Mouse (Mus musculus) heart, postnatal 36 days (tissue): Measurements from ENCODE around the gene Unc13a. TPM values are rescaled to one million over a fixed set of nuclear protein-coding genes. Genes with fewer than 3 reads are reported as not detected.
A peak's percentile ranks its signal among the peaks of the same experiment; 100 is the strongest.

Experiments
- DNase-seq, 2 experiments: peaks; one replicate each; pipeline ENCODE4 v3.0.0; 2021 to 2022
- intact Hi-C: fragments of 180-260 bp; cut with DNase I; formaldehyde crosslinking; loops from one replicate; pipeline ENCODE4 v1.15.1; 2025
- total RNA-seq, 2 experiments: library from RNA; stranded (reverse); gene quantifications; 2 replicates each; pipeline ENCODE4 v1.2.3; 2021

Gene Unc13a
- total RNA-seq, 2 experiments from 2014 or later = 0.49 to 0.64 TPM

DNA sequence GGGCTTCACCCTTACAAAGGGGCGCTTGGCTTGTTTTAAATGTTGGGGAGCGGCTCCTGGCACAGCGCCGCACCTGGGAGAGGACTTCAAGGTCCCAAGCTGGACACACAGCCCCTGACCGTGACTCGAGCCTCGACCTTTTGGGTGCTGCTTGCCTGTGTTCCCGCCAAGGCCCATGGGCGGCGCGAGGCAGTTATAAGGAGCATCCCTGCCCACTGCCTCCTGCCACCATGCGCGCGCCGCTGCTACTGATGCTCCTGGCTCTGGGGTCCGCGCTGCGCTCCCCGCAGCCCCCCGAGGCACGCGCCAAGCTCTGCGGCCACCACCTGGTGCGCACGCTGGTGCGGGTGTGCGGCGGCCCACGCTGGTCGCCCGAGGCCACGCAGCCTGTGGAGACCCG lies 17.5 kb upstream of the Unc13a start, which contains the start of gene Insl3:
TSS of gene Insl3 (plus strand) at position 187 of the 400 bp plus-strand sequence.
- intact Hi-C loops = no loop called here
- DNase-seq = no peak

DNA sequence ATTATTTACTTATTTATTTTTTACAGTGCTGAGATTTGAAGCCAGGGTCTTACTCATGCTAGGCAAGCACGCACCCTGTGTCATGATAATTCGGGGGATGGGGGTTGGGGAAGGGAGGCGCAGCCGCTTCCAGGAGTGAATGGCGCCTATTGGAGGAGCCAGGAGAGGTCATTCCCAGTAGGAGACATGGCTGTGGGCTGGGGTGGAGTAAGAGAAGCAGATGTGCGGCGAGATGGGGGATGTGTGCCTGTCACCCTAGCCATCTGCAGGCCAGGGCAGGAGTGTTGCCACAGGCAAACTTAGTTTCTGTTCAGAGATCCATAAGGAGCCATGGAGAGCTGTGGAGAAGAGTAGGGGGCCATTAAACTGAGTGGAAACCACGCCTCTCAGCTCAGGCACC lies 16.1 kb upstream of the Unc13a start:
- intact Hi-C loops = no loop called here
- no peak for DNase-seq

DNA sequence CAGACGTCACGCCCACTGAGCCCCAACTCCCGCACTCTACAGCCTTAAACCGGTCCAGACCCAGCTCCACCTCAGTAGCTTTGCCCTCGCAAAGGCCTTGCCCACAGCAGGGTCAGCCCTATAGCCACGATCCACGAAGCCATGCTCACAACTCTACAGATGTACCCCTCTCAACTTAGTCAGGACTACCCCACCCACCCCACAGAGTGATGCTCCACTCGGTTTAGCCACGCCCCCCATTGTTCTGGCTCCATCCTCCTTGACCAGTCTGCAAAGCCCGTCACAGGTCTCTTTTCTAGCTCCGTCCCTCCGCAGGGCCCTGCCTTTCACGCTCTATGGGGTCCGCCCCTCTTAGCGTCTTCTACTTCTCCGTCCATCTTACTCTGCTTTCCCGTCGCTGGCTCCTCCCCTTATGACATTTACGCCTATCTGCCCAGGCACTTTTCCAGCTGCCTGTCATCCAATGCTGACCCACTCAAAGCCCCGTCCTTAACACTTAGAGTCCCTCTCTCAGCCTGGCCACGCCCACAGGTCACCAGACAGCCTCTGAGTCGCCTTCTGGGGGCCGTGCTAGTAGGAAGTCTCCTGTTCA lies 14.7 kb upstream of the Unc13a start:
- DNase-seq = no peak
- intact Hi-C loops = no loop called here

DNA sequence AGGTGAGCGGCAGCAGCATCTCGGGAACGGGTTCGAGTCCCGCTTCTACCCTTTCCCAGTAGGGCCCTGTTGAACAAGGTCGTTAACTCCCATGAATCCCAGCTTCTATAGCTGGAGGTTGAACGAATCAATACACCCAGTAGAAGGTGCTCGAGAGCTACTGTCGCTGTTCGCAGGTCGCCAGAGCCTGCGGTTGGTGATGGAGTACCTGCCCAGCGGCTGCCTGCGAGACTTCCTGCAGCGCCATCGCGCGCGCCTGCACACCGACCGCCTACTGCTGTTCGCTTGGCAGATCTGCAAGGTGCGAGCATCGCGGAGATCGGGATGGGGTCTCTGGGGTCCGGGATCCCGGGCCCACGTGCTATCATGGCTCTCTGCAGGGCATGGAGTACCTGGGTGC lies 14.0 kb upstream of the Unc13a start:
- DNase-seq = no peak
- intact Hi-C loops = no loop called here

DNA sequence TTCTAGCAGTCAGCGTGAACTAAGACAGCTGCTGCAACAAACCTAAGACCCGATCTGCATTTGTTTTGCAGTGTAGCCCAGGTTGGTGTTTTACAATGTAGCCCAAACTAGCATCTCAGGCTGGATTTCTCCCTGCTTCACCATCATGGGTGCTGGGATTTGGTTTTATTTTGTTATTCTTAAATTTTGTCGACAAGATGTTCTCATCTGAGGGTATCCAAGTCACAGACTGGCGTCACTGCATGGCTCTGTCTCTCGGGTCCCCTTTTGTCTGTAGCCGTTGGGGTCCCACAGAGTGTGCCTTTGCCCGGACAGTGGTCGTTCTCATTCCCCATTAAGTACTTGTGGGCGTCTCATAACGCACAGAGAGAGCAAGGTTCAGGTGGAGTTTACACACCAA lies 13.1 kb upstream of the Unc13a start:
- no peak for DNase-seq
- intact Hi-C loops = no loop called here

DNA sequence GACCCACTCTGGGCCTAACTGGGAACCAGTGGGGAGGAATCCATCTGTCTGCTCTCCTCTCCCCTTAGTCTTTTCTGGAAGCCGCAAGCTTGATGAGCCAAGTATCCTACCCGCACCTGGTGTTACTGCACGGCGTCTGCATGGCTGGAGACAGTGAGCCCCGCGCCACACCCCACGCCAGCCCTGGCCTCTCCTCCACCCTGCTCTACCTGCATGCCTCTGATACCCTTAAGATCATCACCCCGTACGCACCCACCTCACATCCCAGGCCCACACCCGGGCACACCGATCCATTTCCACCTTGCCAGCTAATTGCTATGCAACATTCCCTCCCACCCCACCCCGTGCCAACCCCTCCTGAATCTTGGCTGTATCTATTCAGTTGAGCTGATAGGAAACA lies 11.3 kb upstream of the Unc13a start:
- intact Hi-C loops = no loop called here
- DNase-seq = no peak

DNA sequence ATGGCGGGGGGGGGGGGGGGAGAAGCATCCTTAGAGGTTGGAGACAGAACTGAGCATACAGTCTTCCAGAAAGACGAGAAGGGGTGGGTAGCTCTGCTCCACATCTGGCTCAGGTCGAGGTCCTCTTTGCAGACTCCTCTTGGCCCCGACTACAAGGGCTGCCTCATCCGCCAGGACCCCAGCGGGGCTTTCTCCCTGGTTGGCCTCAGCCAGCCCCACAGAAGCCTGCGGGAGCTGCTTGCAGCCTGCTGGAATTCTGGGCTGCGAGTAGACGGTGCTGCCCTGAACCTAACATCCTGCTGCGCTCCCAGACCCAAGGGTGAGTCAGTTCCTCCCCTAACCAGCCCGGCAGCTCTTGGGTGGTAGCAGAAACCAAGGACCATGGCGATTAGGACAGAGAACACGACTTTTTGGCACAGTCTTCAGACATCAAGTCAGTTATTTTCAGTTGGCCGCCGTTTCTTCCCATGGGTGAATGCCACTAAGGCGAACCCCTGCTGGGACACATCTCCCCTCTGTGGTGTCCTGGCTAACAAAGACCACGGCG lies 9.9 kb upstream of the Unc13a start:
- no peak for DNase-seq
- intact Hi-C loops = no loop called here

DNA sequence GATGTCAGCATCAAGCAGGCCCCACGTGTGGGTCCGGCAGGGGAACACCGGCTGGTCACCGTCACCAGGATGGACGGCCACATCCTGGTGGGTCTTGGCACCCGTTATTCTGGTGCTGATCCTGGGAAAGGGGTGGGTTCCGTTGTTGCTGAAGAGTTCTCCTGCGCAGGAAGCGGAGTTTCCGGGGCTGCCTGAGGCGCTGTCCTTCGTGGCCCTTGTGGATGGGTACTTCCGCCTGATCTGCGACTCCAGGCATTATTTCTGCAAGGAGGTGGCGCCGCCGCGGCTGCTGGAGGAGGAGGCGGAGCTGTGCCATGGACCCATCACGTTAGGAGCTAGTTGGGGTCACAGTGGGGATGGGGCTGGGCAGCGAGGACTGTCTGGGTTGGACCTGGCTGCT lies 8.9 kb upstream of the Unc13a start:
- no peak for DNase-seq
- intact Hi-C loops = no loop called here

DNA sequence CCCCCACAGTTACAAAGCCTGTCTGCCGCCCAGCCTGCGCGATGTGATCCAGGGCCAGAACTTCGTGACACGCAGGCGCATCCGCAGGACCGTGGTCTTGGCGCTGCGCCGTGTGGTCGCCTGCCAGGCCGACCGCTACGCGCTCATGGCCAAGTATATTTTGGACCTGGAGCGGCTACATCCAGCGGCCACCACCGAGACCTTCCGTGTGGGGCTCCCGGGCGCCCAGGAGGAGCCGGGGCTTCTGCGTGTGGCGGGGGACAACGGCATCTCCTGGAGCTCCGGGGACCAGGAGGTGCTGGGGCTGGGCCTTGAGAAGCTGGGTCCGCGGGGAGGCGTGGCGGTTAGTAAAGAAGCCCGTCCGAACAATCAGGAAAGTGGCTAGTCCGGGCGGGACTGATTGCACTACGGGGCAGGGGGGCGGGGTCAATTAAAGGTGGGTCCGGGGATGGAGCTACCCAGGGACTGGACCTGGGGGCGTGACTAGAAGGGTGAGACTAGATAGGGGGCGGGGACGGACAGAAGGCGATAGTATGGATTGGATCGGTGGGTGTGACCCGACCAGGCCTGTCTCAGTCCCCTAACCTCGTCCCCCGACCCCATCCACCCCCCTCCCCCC lies 8.1 kb upstream of the Unc13a start:
- peak; percentile 48 to 51 for DNase-seq
- intact Hi-C loops = no loop called here

DNA sequence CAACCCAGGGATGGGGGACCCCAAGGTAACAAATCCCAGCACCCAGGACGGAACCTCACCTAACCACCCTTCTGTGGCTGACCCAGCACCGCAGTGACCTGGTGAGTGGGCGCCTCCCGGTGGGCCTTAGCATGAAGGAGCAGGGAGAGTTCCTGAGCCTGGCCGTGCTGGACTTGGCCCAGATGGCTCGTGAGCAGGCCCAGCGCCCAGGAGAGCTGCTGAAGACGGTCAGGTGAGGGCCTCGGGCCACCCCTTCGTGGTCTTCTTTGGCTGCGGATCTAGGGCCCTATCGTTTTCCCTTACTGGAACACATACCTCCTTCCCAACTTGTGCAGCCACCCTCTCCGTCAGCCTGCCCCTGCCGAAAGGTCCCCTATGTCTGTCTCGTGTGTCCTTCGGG lies 7.6 kb upstream of the Unc13a start:
- no peak for DNase-seq

DNA sequence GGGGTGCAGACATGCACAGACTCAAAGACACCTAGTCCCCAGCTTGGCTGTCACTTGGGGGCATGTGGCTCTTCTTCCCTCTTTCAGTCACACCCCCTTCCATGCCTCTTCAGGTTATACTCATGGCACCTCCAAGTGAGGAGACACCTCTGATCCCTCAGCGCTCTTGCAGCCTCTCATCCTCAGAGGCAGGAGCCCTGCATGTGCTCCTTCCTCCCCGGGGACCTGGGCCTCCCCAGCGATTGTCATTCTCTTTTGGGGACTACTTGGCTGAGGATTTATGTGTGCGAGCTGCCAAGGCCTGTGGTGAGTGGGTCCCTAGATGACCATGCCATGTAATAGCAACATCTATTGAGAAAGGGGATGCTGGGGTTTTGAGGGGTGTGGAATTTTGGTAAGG lies 6.7 kb upstream of the Unc13a start:
- intact Hi-C loops = no loop called here

More for the DNA sequence above, 7.6 kb upstream of the Unc13a start:
- intact Hi-C loops = no loop called here

DNA sequence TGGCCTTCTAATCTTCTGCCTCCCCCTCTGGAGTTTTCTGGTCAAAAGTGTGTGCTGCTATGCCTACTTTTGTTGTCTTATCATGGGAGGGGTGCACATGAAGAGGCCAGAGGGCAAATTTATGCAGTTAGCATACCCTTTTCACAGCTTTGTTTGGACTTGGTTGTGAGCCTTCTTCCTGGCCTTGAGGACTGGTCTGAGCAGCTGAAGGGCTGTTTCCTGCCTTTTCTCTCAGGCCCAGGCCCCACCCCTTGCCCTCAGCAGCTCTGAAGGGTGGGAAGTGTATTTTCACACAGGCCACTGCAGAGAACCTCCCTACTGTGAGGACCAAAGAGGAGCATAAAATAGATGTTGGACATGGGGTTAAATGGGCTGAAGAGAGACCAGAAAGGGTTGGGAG lies 6.0 kb upstream of the Unc13a start:
- DNase-seq = peak; percentile 43 to 48
- intact Hi-C loops = loop anchor here (2.0 kb wide), 1 partner anchor 23 kb away; the partner anchor contains the start of gene B3gnt3

More for the DNA sequence above, 6.7 kb upstream of the Unc13a start:
- no peak for DNase-seq

DNA sequence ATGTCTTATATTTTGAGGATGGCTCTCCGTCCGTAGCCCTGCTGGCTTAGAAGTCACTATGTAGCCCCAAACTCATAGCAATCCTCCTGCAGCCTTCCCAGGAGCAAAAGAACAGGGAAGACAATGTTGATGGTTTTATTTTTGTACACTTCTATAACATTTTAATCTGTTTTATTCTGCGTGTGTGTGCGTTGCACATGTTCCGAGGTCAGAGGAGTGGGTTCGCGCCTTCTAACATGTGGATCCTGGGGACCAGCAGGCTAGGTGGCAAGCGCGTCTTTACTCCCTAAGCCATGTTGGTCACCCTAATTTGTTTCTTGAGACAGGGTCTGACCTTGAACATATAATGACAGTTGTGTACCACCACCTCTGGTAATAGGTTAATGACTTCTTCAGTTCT lies 5.2 kb upstream of the Unc13a start:
- intact Hi-C loops = loop anchor here (2.0 kb wide), 1 partner anchor 24 kb away; the partner anchor contains the start of gene B3gnt3
- DNase-seq = no peak

DNA sequence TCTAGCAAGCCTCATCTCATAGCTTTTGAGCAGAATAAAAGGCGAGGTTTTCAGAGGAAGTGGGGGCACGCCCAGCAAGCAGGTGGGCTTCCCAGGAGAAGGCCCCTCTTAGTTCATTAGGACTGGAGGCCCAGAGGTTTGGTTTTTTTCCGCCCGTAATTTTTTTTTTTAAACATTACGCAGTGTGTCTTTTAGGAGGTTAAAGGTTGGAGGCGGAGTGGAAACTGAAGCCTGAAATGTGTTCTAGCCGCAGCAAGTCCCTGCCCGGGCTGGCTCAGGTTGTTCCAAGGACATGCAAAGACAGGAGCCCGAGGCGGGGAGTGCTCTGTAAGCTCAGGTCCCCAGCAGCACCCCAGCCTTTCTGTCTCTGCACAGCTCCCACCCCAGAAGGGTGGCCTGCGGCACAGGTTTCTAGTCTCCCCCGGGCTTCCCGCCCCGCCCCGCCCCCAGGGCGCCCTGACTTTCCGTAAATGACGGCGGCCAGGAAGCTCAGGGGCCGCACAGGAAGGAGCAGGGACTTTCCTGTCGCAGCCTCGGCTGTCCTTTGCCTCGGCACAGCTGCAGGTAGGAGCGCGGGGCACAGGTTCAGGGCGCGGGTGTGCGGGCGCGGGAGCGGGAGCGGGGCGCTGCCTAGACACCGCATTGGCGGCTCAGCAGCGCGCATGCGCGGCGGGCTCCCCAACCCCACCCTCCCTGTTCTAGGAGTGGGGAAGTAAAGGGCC lies 4.6 kb upstream of the Unc13a start, which contains the start of gene Jak3:
TSS of gene Jak3 (plus strand) at position 277 of the 722 bp plus-strand sequence.
- intact Hi-C loops = loop anchor here (2.0 kb wide), 1 partner anchor 25 kb away; the partner anchor contains the start of gene B3gnt3

DNA sequence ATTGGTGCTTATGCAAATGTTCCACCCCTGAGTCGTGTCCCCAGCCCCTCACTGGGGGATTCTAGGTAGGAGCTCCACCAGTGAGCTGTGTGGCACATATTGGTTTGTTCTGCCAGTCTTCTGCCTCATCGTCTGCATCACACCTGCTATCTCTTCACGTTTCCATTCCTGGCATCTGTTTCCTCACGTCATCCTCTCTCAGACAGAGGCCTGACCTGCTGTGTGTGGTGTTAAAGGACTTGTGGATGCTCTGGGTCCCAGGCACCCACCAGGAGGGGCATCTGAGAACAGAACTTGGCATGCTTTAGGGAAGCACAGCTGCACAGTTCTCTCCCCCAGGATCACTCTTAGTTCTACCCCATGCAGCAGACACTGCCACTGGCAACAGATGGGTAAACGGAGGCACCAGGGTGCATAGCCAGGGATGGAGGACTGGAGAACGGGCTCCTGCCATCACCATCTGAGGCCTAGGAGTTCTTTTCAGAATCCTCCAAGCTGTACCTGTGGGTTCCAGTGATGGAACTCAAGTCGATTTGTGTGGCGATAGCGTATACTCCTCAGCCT lies 4.0 kb upstream of the Unc13a start:
- no peak for DNase-seq
- intact Hi-C loops = loop anchor here (2.0 kb wide), 1 partner anchor 25 kb away; the partner anchor contains the start of gene B3gnt3

More for the DNA sequence above, 4.6 kb upstream of the Unc13a start, which contains the start of gene Jak3:
- peak; percentile 70 to 82 for DNase-seq

DNA sequence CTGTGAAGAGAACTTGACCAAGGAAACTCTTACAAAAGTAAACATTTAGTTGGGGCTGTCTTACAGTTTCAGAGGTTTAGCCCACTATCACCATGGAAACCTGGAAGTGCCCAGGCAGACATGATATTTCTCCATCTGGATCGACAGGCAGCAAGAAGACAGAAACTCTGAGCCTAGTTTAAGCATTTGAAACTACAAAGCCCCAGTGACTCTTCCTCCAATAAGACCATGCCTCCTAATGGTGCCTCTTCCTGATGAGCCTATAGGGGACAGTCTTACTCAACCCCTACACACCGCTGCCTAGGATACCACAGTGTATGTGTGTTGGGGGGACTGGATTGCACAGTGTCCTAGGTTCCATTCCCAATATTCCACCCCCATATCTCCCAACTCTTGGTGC lies 2.5 kb upstream of the Unc13a start:
- DNase-seq = no peak
- intact Hi-C loops = no loop called here

DNA sequence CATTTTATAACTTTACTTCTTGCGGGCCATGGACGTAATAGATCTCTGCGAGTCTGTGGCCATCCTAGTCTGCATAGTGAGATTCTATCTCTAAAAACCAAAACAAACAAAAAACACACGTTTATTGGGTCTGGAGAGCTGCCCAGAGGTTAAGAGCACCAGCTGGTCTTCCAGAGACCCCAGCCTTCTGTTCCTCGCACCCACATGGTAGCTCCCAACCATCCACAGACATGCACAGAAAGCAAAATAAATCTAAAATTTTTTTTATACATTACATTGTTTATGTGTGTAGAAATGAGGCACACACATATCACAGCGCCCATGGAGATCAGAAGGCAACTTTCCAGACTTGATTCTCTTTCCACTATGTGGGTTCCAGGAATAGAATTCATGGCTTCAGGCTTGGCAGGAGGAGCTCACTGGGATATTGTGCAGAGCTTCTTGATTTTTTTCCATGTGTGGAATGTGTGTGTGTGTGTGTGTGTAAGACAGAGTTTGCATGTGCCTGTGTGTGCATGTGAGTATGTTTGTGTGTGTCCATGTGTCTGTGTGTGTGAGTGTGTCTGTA lies 695 bp upstream of the Unc13a start:
- intact Hi-C loops = no loop called here
- DNase-seq = no peak

DNA sequence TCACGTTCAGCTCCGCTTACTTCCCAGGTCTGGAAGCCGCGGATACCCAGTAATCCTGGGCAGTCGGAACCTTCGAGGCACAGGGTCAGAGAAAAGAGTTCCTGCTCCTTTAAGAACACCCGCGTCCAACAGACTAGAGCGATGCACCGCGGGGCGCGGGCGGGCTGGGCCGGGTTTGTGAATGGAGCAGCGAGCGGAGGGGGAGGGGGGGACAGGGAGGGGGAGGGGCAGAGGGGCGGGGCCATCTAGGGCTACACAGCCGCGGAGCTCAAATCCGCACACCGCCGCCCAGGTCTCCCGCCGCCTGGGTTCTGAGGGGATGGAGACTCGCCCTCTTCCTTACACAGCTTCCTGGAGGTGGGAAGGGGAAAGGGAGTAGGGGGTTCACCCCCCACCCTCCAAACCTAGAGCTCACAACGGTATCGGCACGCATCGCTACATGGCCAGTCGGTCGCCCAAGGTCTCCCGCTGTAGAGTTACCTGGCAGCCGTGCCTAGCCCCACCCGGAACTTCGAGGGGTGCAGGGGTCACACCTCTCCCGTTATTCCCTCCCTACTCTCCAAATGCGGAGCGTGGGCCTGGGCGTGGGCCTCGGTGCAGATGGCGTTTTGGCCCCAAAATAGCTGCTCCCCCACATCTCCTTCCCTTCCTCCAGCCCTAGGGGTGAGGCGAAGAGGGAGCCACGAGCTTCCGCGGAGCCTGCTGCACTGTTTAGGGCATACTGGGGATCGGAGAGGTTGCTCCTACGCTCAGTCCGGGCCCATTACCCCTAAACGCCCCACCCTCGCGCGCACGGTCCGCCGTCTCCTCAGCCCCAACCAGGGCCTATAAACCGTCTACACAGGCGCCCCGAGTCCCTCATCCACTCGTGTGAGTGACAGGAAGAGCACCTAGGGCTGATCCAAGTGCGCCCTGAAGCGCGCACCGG lies 672 bp downstream of the Unc13a start:
- no peak for DNase-seq
- intact Hi-C loops = no loop called here

DNA sequence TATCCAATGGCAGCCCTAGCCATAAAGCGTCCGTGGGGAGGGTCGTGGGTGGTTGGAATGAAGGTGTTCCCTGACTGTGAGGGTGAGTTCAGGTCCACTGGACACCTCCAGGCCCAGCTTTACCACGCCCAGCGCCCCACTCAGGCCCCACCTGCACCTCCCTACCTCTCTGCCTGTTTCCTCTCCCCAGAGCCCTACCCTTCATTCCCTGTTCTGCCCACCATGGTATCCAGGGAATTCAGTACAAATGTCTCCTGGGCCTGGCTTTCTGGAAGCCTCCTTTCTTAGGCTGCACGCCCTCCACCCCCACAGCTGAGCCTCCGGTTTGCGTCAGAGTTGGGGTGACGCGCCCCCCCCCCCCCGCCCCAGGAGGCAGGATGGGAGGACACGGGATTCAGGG lies 1.4 kb downstream of the Unc13a start:
- intact Hi-C loops = no loop called here
- no peak for DNase-seq
